Mouse (Mus musculus) MEL (cell line): ENCODE data around the gene Fbxo3.

Source experiments
- NRF1 ChIP-seq: IDR thresholded peaks from 2 replicates; pipeline ENCODE4 v1.6.1; 2014; ENCODE audit warnings: low read depth, mild to moderate bottlenecking, inconsistent platforms, low read length, improper control_type of control experiment, moderate library complexity; ENCODE audit not compliant: poor library complexity, insufficient read depth, severe bottlenecking
- POLR2A ChIP-seq, 2 experiments: IDR thresholded peaks; 2 replicates each; pipeline ENCODE4 v1.6.1; 2011 to 2012; ENCODE audit warnings: low read length in 2 of 2, mild to moderate bottlenecking in 2 of 2, control low read depth in 1 of 2, improper control_type of control experiment in 1 of 2, low read depth in 1 of 2, moderate library complexity in 1 of 2; ENCODE audit not compliant: control insufficient read depth in 1 of 2, insufficient read depth in 1 of 2, poor library complexity in 1 of 2
- POLR2AphosphoS5 ChIP-seq: IDR thresholded peaks from 2 replicates; pipeline ENCODE4 v1.6.1; 2012; ENCODE audit warnings: low read depth, borderline replicate concordance, mild to moderate bottlenecking, inconsistent platforms, low read length, moderate library complexity, mixed read lengths

DNA sequence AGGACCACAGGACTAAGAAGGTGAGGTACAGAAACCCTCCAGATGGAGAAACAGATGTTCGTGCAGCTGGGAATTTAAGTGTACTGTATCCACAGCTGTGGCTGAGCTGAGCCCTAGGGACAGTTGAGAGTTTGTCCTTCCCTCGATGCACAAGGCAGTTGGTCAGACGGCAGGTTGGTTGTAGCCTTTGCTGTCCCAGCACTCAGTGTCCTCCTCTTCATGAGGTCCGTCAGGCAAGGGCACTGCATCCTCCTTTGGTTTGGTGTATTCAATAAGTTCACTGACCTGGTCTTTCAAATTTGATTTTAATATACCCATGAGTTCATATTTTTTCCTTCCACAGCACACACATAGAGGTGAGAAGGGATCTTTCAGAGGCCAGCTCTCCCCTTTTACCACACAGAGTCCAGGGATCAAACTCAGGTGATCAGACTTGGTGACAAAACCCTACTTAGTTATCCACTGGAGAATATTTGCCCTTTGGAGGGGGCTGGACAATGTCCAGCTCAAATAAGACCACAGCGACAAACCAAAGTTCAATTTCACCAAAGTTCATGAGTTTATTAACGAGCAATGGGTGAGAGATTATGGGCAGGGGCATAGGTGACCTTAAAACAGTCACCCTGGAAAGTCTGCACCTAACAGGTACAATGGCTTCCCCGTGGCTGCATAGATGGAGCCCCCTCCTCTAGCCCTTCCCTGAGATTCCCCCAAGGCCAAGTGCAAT, 19.6 kb upstream of the Fbxo3 start:
- no peak for TF ChIP-seq POLR2AphosphoS5
- no peak for TF ChIP-seq NRF1
- no peak for TF ChIP-seq POLR2A (IDR thresholded peaks at IDR 0.05; ENCODE audit: control insufficient read depth in 1 of 2, insufficient read depth in 1 of 2, low read depth in 1 of 2, low read length in 2 of 2, poor library complexity in 1 of 2)
